Mouse (Mus musculus): ENCODE results near the gene Zbtb41. TPM values are rescaled to one million over a fixed set of nuclear protein-coding genes. Genes with fewer than 3 reads are reported as not detected.
A peak's percentile ranks its signal among the peaks of the same experiment; 100 is the strongest.
"Not testable (repeated sequence)": the region's sequence is repeated elsewhere in the genome, so short reads cannot be mapped to it uniquely, and the experiment has no call there.

Gene Zbtb41
- total RNA-seq (2021) = 10 to 100 TPM; 22.9 to 23.2 TPM
- long read RNA-seq, experiment 1, partial matches to known transcripts = 1 of 6 reads
- long read RNA-seq, experiment 1, other reads (novel, unspliced or antisense) = 5 of 6 reads
- long read RNA-seq, experiment 2, full-length matches to known transcripts = 1 of 2 reads
- long read RNA-seq, experiment 2, partial matches to known transcripts = 0 of 2 reads
- long read RNA-seq, experiment 2, other reads (novel, unspliced or antisense) = 1 of 2 reads

DNA sequence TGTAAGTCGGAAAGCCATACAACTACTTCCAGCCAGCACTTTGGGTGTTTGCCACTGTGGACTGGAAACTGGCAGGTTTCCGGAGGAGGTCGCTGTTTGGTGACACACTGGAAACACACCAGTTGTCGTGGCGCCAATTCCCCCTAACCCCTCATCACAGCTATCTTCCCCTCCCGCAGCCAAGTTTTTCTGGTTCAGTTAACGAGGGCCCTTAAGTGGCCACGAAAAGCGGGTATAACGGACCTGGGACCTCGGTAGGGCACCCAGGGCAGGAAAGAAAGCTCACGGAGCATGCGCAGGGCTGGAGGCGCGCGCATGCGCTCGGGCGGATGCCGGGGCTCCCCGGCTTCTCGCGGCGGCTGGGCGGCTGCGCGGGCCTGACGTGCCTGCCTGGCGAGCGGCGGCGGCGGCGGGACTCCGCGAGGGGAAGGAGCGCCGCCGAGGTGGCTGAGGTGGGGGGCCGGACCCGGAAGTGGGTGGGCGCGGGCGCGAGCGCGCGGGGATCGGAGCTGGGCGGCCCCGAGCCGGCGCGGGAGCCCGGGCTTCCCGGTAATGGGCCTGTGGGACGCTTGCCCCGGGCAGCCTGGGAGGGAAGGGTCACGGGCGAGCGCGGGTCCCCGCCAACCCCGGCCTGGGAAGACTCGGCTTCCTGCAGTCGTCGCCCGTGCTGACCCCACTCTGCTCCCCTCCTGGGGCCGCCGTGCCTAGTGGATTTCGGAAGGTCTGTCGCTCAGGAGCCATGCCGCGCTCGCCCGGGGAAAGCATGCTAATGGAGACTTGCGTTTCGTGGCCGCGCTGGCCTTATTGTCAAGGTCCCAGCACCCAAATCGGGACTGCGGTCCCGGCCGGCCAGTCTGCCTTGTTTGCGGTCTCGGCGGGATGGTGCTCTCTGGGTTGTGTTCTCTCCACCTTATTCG, at the start of gene Zbtb41:
TSS of gene Zbtb41 (plus strand) at position 414 of the 917 bp plus-strand sequence.
- DNase-seq = peak; percentile 93 to 95

DNA sequence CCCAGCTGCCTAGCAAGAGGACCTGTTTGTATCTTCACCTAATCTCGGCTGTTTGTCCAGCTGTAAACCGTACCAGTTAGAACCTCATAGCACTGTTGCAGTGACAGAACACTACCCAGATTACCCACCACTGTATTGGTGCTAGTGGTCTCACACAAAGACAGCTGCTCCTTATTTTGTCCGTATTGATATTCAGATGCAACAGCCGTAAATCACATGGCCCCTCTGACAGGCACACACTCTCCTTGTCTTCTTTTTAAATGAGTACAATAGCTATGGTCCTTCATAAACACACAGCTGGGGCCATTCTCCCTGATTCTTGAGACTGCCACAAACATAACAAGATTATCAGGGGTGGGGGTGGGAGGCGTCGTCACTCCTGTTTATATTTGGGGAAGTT, 46.2 kb upstream of the Zbtb41 start:
- DNase-seq = no peak

DNA sequence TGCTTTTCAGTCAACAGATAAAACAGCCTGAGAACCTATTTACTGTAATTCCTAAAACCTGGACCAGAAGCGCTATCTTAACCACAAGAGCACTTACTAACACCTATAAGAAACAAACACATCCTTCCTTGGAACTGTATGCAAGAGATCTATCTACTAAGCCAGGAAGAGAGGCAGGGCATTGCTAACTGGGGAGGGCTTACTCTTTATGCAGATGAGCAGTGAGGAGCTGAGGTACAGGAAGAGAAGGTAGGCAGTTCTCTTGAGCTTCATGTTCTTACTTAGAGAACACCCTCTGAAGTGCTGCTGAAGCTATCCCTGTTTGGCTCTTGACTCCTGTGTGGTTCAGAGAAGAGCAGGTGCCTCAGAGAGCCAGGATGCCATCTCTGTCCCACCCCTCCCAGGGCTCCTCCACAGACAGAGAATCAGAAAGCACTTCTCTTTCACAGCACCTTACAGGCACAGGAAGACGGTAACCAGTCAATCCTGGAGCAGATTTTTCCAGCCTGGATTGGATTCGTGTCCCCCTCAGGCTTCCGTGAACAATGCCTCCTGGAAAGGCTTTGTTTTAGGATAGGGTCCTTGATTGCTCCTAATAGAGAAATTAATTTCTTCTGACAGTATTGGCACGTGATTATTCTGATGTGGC, 45.3 kb upstream of the Zbtb41 start, which contains the start of gene Crb1:
TSS of gene Crb1 (minus strand) at position 463 of the 649 bp plus-strand sequence.
- no peak for DNase-seq

- DNase-seq = no peak
These were observed 43.0 kb upstream of the Zbtb41 start for GRCm38 (mm10) chr1:139378861-139379620.

GRCm38 (mm10) chr1:139379621-139379984, 42.5 kb upstream of the Zbtb41 start:
- no peak for DNase-seq

- no peak for DNase-seq
These were observed 30.3 kb upstream of the Zbtb41 start for GRCm38 (mm10) chr1:139391747-139392146.

DNA sequence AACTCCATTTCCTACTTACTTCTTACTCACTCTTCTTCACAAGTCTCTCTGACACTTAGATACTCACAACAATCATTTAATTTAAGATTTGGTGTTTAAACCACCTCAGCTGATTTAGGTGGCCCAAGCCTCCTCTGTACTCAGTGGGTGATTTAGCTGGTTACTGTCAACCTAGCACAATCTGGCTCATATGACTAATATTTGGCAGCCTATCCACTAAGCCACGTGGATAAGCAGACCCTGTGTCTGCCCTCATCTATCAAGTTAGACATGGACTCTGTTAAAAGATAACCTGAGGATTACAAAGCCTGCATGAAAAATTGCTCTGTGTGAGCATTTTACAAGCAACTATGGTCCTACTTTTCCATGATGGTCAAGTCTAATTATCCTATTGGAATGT, 25.5 kb upstream of the Zbtb41 start:
- DNase-seq = no peak

- DNase-seq = no peak
These were observed 16.3 kb upstream of the Zbtb41 start for GRCm38 (mm10) chr1:139405766-139406165.

DNA sequence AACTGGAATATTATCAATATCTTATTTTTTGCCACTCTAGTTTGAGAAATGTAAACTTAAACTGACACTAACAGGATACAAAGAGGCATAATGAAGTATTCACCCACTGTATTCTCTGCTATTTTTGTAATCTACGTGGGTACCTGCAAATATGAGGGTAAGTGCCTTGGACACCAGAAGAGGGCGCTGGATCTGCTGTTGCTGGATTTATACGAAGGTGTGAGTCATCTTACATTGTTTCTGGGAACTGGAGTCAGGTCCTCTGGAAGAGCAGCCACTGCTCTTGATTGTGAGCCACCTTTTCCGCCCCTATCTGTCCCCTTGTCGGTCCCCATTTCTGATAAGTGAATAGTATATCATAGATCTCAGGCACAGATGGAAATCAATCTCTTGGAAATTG, 14.4 kb upstream of the Zbtb41 start:
- no peak for DNase-seq

GRCm38 (mm10) chr1:139412365-139412764, 9.7 kb upstream of the Zbtb41 start:
- not testable (repeated sequence) for DNase-seq

GRCm38 (mm10) chr1:139413465-139413864, 8.6 kb upstream of the Zbtb41 start:
- DNase-seq = no peak

DNA sequence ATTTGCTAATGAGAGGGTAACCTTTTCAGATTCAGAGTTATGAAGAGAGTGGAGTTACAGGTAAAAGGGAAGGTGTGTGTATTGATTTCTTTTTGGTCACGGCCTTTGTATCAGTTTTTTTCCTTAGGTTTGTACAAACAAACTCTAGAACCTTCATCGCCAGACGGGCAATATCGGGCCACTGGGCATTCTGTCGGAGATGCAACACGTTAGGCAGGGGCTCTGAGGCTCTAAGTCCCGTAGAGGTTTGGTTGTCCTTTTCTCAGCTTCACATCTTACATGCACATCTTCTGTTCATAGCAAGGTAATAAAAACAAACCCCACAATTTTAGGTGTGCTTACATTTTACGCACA, 590 bp upstream of the Zbtb41 start:
- DNase-seq = no peak

DNA sequence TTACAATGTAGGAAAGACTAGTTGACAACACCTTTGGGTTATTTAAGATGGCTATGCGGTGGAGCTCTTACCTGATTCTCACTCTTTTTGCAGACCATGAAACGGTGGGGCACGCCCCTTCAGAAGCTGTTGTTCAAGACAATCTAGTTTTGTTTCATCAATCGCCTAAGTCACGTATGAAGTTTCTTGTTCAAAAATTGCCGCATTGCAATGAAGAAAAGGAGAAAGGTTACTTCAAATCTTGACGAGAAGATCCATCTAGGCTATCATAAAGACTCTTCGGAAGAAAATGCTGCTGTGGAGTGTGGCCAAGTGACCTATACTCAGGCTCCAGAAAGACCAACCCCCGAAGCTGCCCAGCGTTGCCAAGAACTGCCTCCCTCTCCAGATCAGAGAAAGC, 853 bp downstream of the Zbtb41 start:
- DNase-seq = peak in 1 of 2 experiments; percentile 10

DNA sequence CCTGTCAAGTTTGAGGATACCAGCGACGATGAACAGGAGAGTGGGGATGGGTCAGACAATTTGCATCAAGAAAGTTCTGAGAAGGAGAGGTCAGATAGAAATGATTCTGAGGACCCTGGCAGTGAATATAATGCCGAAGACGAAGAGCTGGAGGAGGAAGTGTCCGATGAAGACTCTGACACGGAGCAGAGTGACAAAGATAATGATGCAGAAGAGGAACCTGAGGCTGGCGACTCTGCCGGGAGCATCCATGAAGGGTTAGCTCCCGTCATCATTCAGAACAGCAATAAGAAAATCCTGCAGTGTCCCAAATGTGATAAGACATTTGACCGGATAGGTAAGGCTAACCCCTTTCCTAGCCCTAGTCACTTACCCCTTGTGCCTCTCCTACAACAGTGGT, 1.8 kb downstream of the Zbtb41 start:
- peak in 1 of 2 experiments; percentile 8 for DNase-seq

DNA sequence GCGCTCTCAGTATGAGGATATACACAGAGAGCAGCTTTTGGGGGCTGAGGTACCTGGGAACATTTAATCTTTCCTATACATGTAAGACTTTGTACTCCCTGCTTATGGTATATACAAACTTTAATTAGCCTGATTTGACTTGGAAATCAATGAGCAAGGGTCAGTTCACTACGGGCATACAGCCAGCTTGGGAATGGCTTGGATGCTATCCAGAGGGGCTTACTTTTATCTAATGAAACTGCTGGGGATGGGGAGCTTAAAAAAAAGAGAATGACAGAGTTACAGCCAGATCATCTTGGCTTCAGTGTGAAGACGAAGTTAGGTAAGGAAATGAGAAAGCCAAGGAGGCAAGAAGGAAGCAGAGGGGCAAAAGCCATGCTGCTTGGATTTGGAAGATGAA, 2.9 kb downstream of the Zbtb41 start:
- DNase-seq = no peak

GRCm38 (mm10) chr1:139438373-139438772, 16.3 kb downstream of the Zbtb41 start:
- DNase-seq = peak in 1 of 2 experiments; percentile 32

- not testable (repeated sequence) for DNase-seq
These were observed 21.0 kb downstream of the Zbtb41 start for GRCm38 (mm10) chr1:139443103-139443502.

- DNase-seq = peak; percentile 92 to 94
These were observed 32.5 kb downstream of the Zbtb41 start, which contains the start of gene Aspm for GRCm38 (mm10) chr1:139454340-139455225. TSS of gene Aspm (plus strand) at chr1:139454772.

DNA sequence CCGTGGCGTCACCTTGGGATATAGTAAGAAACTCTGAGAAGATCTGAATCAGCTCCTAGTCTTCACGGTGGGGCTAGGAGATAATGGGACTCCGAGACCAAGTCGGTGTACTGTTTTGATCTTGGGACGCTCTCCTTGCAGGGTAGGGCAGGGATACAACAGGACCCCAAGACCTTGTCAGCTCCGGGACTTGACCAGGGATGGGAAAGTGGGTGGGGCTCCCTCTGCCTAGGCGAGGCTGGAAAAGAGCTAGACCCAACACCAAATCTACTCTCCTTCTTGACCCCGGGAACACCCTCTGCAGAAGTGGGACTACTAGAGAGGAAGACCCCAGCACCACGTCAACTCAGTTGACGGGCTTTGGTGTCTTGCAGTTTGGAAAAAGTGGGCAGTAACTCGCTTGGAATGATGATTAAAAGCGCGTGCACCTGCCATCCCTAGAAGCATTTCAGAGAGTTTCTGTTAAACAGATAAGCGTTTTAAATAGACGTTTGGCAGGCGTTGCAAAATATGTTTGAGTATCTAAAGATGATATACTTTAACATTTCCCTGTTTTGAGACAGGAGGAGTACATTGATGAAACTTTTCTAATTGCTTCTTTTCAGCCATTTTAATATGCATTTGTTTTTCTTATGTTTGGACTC, 33.3 kb downstream of the Zbtb41 start:
- DNase-seq = peak in 1 of 2 experiments; percentile 7

DNA sequence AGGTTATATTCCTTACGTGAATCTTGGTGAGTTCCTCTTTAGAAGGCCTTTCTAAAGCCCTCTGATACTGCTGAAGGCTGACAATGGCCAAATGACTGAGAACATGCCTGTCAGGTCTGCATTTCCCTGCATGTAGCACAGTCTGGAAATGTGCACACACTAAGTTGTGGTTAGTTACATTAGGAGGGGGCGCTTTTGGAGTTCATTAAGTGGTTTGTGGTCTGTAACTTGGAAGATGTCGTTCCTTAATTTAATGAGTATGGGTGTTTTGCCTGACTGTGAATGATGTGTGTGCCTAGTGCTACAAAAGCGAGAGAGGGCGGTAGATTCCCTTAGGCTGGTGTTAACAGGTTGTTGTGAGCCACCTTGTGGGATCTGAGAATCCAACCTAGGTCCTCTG, 38.7 kb downstream of the Zbtb41 start:
- no peak for DNase-seq

- DNase-seq = no peak
These were observed 43.8 kb downstream of the Zbtb41 start for GRCm38 (mm10) chr1:139465936-139466335.

All from heart, adult 18-20 months (tissue).